ENCODE assay signal across 24 mouse cellular contexts in the genomic region with DNA sequence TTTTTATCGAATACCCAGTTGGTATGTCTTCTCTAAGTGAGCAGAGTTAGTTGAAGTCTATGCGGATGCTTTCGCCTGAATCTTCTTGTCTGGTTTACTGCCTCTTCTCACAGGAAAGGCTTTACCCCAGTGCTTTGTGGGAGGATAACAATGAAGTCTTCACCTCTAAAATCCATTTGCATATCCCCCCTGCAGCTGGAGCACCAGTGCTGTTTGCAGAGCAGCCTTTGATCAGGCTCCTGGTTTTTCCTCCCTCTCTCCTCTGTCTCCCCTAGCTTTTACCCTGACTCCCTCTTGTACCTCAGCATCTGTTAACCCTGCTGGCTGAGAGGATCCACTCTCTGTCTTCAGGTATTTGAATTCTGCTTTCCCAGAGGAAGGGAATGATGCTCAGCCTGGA.
DNase-seq lines count a peak whose midpoint lies in the region; ATAC-seq and TF ChIP-seq lines count a peak whose summit lies in the region.
"Had no signal": no experiment of that assay in that cellular context is flagged by ENCODE, and none has a peak within 500 bp of the region (broad histone marks: within the 10 kb centered on the region; RNA-seq: fewer than 3 reads in every experiment).

No protein-coding gene starts in this region.

- no peak for ATAC-seq in hindbrain, embryonic 11.5 days (ENCODE audit: low FRiP score)
- no peak for ATAC-seq in hindbrain, embryonic 12.5 days (ENCODE audit: low FRiP score)
- peak; percentile 45; the same call in 1 of the 2 replicates for ATAC-seq in midbrain, embryonic 13.5 days
- no peak for ATAC-seq in liver, embryonic 11.5 days (replicated peaks; ENCODE audit: low FRiP score)
- no peak for ATAC-seq in lung, postnatal 0 days
- ATAC-seq: forebrain, embryonic 13.5 days; hindbrain, embryonic 16.5 days; intestine, embryonic 16.5 days; liver, embryonic 12.5 days had no signal

- H3K36me3 ChIP-seq in hindbrain, embryonic 11.5 days (ENCODE audit: control insufficient read depth, insufficient read depth, low read length) = no peaks in the 10 kb centered on the region
- H3K36me3 ChIP-seq in hindbrain, embryonic 12.5 days = no peaks in the 10 kb centered on the region
- peaks cover 6% of the 10 kb centered on the region; the same call in 1 of the 2 replicates for H3K36me3 ChIP-seq in midbrain, embryonic 13.5 days
- H3K36me3 ChIP-seq in liver, embryonic 11.5 days (ENCODE audit: control insufficient read depth, insufficient read depth, low read length) = no peaks in the 10 kb centered on the region
- H3K36me3 ChIP-seq in lung, postnatal 0 days (ENCODE audit: insufficient read depth, low read length) = no peaks in the 10 kb centered on the region
- H3K36me3 ChIP-seq: heart, embryonic 12.5 days; limb, embryonic 12.5 days; liver, embryonic 12.5 days had no signal

- H3K27me3 ChIP-seq in hindbrain, embryonic 11.5 days (ENCODE audit: control insufficient read depth, insufficient read depth, low read length) = no peaks in the 10 kb centered on the region
- no peaks in the 10 kb centered on the region for H3K27me3 ChIP-seq in hindbrain, embryonic 12.5 days
- H3K27me3 ChIP-seq in midbrain, embryonic 13.5 days = no peaks in the 10 kb centered on the region
- no peaks in the 10 kb centered on the region for H3K27me3 ChIP-seq in liver, embryonic 11.5 days (replicated peaks; ENCODE audit: control insufficient read depth, insufficient read depth, low read length)
- H3K27me3 ChIP-seq in lung, postnatal 0 days (replicated peaks; ENCODE audit: insufficient read depth, low read length) = no peaks in the 10 kb centered on the region
- H3K27me3 ChIP-seq: forebrain, embryonic 13.5 days; heart, embryonic 12.5 days had no signal

- peak; percentile 17 for DNase-seq in hindbrain, embryonic 11.5 days (ENCODE audit: low spot score)
- peak; percentile 65 for DNase-seq in brain, embryonic 14.5 days (ENCODE audit: low read depth)
- no peak for DNase-seq in thymus, adult 18-20 months
- DNase-seq in liver, embryonic 11.5 days (ENCODE audit: low spot score) = no peak
- DNase-seq in lung, postnatal 0 days (ENCODE audit: low spot score) = no peak
- DNase-seq: cerebellum, adult 11-12 months; cerebellum, postnatal 10 days; gastrocnemius, postnatal 10 days; heart, postnatal 14 days; kidney, postnatal 25 days; lung, adult 18-20 months; lung, postnatal 14 days; right cerebral cortex, postnatal 25 days; spleen, adult 18-20 months; thymus, postnatal 14 days had no signal

- 13% methylated on average over 3 of the region's 3 CpGs for WGBS in hindbrain, embryonic 11.5 days
- WGBS in hindbrain, embryonic 12.5 days = 19% methylated on average over 3 of the region's 3 CpGs
- WGBS in midbrain, embryonic 13.5 days = 2% methylated on average over 3 of the region's 3 CpGs
- WGBS in liver, embryonic 11.5 days = 24% methylated on average over 3 of the region's 3 CpGs
- WGBS in lung, postnatal 0 days = 29% methylated on average over 3 of the region's 3 CpGs

- TF ChIP-seq CTCF in brain, embryonic 14.5 days (IDR thresholded peaks at IDR 0.05; ENCODE audit: borderline replicate concordance, extremely low read depth, insufficient read depth, insufficient read length) = no peak
- no peak for TF ChIP-seq CTCF in lung, postnatal 0 days (IDR thresholded peaks at IDR 0.05)

- no peak for TF ChIP-seq POLR2A in brain, embryonic 14.5 days (IDR thresholded peaks at IDR 0.05; ENCODE audit: borderline replicate concordance, extremely low read depth, insufficient read depth, insufficient read length, poor library complexity, severe bottlenecking)

- TF ChIP-seq EP300 in lung, postnatal 0 days (IDR thresholded peaks at IDR 0.05) = no peak

- no peak overlapping the region for H3K4me2 ChIP-seq in hindbrain, embryonic 11.5 days (replicated peaks; ENCODE audit: low read depth, low read length)
- no peak overlapping the region for H3K4me2 ChIP-seq in hindbrain, embryonic 12.5 days (replicated peaks)
- no peak overlapping the region for H3K4me2 ChIP-seq in midbrain, embryonic 13.5 days (replicated peaks)
- H3K4me2 ChIP-seq in liver, embryonic 11.5 days = no peak overlapping the region
- H3K4me2 ChIP-seq in lung, postnatal 0 days (replicated peaks; ENCODE audit: low read depth, low read length) = no peak overlapping the region
- H3K4me2 ChIP-seq: forebrain, embryonic 13.5 days; heart, embryonic 12.5 days; limb, embryonic 12.5 days; liver, embryonic 12.5 days had no signal

- H3K4me1 ChIP-seq in hindbrain, embryonic 11.5 days (replicated peaks; ENCODE audit: control insufficient read depth, insufficient read depth, low read length) = no peaks in the 10 kb centered on the region; the same call in 1 of the 2 replicates
- H3K4me1 ChIP-seq in hindbrain, embryonic 12.5 days = peaks cover 12% of the 10 kb centered on the region; the same call in 1 of the 2 replicates
- H3K4me1 ChIP-seq in midbrain, embryonic 13.5 days (replicated peaks) = peaks cover 32% of the 10 kb centered on the region
- peaks cover 7% of the 10 kb centered on the region for H3K4me1 ChIP-seq in liver, embryonic 11.5 days (replicated peaks; ENCODE audit: control insufficient read depth, insufficient read depth, low read length)
- no peaks in the 10 kb centered on the region for H3K4me1 ChIP-seq in lung, postnatal 0 days (ENCODE audit: insufficient read depth, low read depth, low read length)
- H3K4me1 ChIP-seq: heart, embryonic 12.5 days had no signal

- H3K4me3 ChIP-seq in hindbrain, embryonic 11.5 days (ENCODE audit: low read depth, low read length) = no peak overlapping the region
- H3K4me3 ChIP-seq in hindbrain, embryonic 12.5 days = no peak overlapping the region
- H3K4me3 ChIP-seq in midbrain, embryonic 13.5 days (replicated peaks) = no peak overlapping the region
- H3K4me3 ChIP-seq in liver, embryonic 11.5 days (ENCODE audit: low read depth, low read length) = no peak overlapping the region
- H3K4me3 ChIP-seq in lung, postnatal 0 days (ENCODE audit: low read depth, low read length) = no peak overlapping the region
- H3K4me3 ChIP-seq: forebrain, embryonic 13.5 days; heart, embryonic 12.5 days; layer of hippocampus, adult 2 months; limb, embryonic 12.5 days; liver, embryonic 12.5 days had no signal

- peak overlapping the region; percentile 25; the same call in 1 of the 2 replicates for H3K27ac ChIP-seq in hindbrain, embryonic 11.5 days (ENCODE audit: low read depth, low read length)
- no peak overlapping the region for H3K27ac ChIP-seq in hindbrain, embryonic 12.5 days
- H3K27ac ChIP-seq in midbrain, embryonic 13.5 days = peak overlapping the region; percentile 69
- H3K27ac ChIP-seq in liver, embryonic 11.5 days (ENCODE audit: low read depth, low read length) = no peak overlapping the region
- no peak overlapping the region for H3K27ac ChIP-seq in lung, postnatal 0 days (ENCODE audit: low read length)
- H3K27ac ChIP-seq: forebrain, embryonic 13.5 days; layer of hippocampus, adult 2 months; limb, embryonic 12.5 days; liver, embryonic 12.5 days had no signal

- 0 out of 2 replicates have a peak overlapping the region, but pooled peaks have one; percentile 1 for H3K9ac ChIP-seq in hindbrain, embryonic 11.5 days (ENCODE audit: low read depth, low read length)
- H3K9ac ChIP-seq in hindbrain, embryonic 12.5 days = no peak overlapping the region
- H3K9ac ChIP-seq in midbrain, embryonic 13.5 days (replicated peaks) = no peak overlapping the region; the same call in 1 of the 2 replicates
- H3K9ac ChIP-seq in liver, embryonic 11.5 days (ENCODE audit: low read depth, low read length) = no peak overlapping the region
- no peak overlapping the region for H3K9ac ChIP-seq in lung, postnatal 0 days (replicated peaks; ENCODE audit: low read depth)
- H3K9ac ChIP-seq: forebrain, embryonic 13.5 days; heart, embryonic 12.5 days; limb, embryonic 12.5 days; liver, embryonic 12.5 days had no signal

- no peaks in the 10 kb centered on the region for H3K9me3 ChIP-seq in hindbrain, embryonic 11.5 days (ENCODE audit: control insufficient read depth, low read length)
- no peaks in the 10 kb centered on the region for H3K9me3 ChIP-seq in hindbrain, embryonic 12.5 days (replicated peaks)
- H3K9me3 ChIP-seq in midbrain, embryonic 13.5 days = no peaks in the 10 kb centered on the region
- H3K9me3 ChIP-seq in liver, embryonic 11.5 days (ENCODE audit: control insufficient read depth, low read length) = no peaks in the 10 kb centered on the region
- no peaks in the 10 kb centered on the region for H3K9me3 ChIP-seq in lung, postnatal 0 days (ENCODE audit: low read length)
- H3K9me3 ChIP-seq: forebrain, embryonic 13.5 days; heart, embryonic 12.5 days; limb, embryonic 12.5 days; liver, embryonic 12.5 days had no signal

Comparison
In these comparisons a context has a peak if more than half of its experiments do, and no peak if none do; other contexts are left out.
1. H3K27ac ChIP-seq: peak in hindbrain, embryonic 11.5 days (single experiment) and midbrain, embryonic 13.5 days (single experiment); none in hindbrain, embryonic 12.5 days (single experiment), liver, embryonic 11.5 days (single experiment) and lung, postnatal 0 days (single experiment).
2. DNase-seq: peak in hindbrain, embryonic 11.5 days (single experiment) and brain, embryonic 14.5 days (single experiment); none in thymus, adult 18-20 months (0 of 2), liver, embryonic 11.5 days (single experiment) and lung, postnatal 0 days (single experiment).